22 mouse cellular contexts compared by ENCODE assay signal in genomic region chr6:102231015-102231414, GRCm38 (mm10).
DNase-seq lines count a peak whose midpoint lies in the region; ATAC-seq and TF ChIP-seq lines count a peak whose summit lies in the region.
"Had no signal": no experiment of that assay in that cellular context is flagged by ENCODE, and none has a peak within 500 bp of the region (broad histone marks: within the 10 kb centered on the region; RNA-seq: fewer than 3 reads in every experiment).

No protein-coding gene starts in this region.

- H3K27me3 ChIP-seq in MEL (ENCODE audit: control insufficient read depth in 1 of 2, insufficient read depth in 2 of 2, low read length in 2 of 2) = no peaks in the 10 kb centered on the region
- H3K27me3 ChIP-seq: embryonic facial prominence, embryonic 13.5 days; embryonic facial prominence, embryonic 15.5 days; forebrain, embryonic 12.5 days had no signal

- no peak for TF ChIP-seq POLR2A in MEL (IDR thresholded peaks at IDR 0.05; ENCODE audit: control insufficient read depth in 1 of 2, insufficient read depth in 1 of 2, low read depth in 1 of 2, low read length in 2 of 2, poor library complexity in 1 of 2)

- H3K4me1 ChIP-seq in MEL (ENCODE audit: control insufficient read depth in 1 of 2, insufficient read depth in 2 of 2, low read length in 2 of 2) = no peaks in the 10 kb centered on the region; a peak in 1 of 4 replicates
- H3K4me1 ChIP-seq: embryonic facial prominence, embryonic 13.5 days; embryonic facial prominence, embryonic 15.5 days; forebrain, embryonic 10.5 days; forebrain, embryonic 12.5 days had no signal

- peak in 1 of 2 experiments; percentile 44; a peak in 1 of 4 replicates for TF ChIP-seq EP300 in MEL (IDR thresholded peaks at IDR 0.05; ENCODE audit: low read depth in 1 of 2, low read length in 2 of 2)

- H3K4me3 ChIP-seq in MEL (ENCODE audit: control insufficient read depth in 1 of 2, insufficient read depth in 1 of 2, low read depth in 2 of 2, low read length in 2 of 2) = peak overlapping the region in 1 of 2 experiments; percentile 20; a peak in 1 of 4 replicates
- H3K4me3 ChIP-seq: embryonic facial prominence, embryonic 13.5 days; embryonic facial prominence, embryonic 15.5 days; erythroblast, embryonic 14.5 days; forebrain, embryonic 10.5 days; forebrain, embryonic 12.5 days had no signal

- H3K79me2 ChIP-seq in MEL (ENCODE audit: control insufficient read depth, insufficient read depth, low read length, poor library complexity) = no peaks in the 10 kb centered on the region

- no peak for TF ChIP-seq RAD21 in MEL (IDR thresholded peaks at IDR 0.05; ENCODE audit: low read depth, low read length)

- H3K36me3 ChIP-seq in MEL (ENCODE audit: control insufficient read depth in 1 of 2, insufficient read depth in 2 of 2, low read length in 2 of 2) = no peaks in the 10 kb centered on the region; a peak in 1 of 4 replicates
- H3K36me3 ChIP-seq: embryonic facial prominence, embryonic 13.5 days; embryonic facial prominence, embryonic 15.5 days; forebrain, embryonic 10.5 days; forebrain, embryonic 12.5 days had no signal

- H3K9me3 ChIP-seq in MEL (replicated peaks; ENCODE audit: insufficient read depth, low read length) = no peaks in the 10 kb centered on the region
- H3K9me3 ChIP-seq: embryonic facial prominence, embryonic 13.5 days; embryonic facial prominence, embryonic 15.5 days; forebrain, embryonic 10.5 days; forebrain, embryonic 12.5 days had no signal

- TF ChIP-seq CTCF in MEL (IDR thresholded peaks at IDR 0.05 in 2 of 3, conservative IDR thresholded peaks at IDR 0.05 in 1 of 3; ENCODE audit: control insufficient read depth in 1 of 3, insufficient read depth in 1 of 3, low read depth in 2 of 3, low read length in 3 of 3, poor library complexity in 1 of 3, severe bottlenecking in 1 of 3) = no peak

- H3K27ac ChIP-seq in MEL (ENCODE audit: control insufficient read depth, low read depth, low read length) = no peak overlapping the region
- H3K27ac ChIP-seq: embryonic facial prominence, embryonic 13.5 days; embryonic facial prominence, embryonic 15.5 days; forebrain, embryonic 10.5 days; forebrain, embryonic 12.5 days had no signal

- peak; percentile 81 for ATAC-seq in common myeloid progenitor, adult 5-6 weeks (replicated peaks; ENCODE audit: low read depth, poor library complexity, severe bottlenecking)
- 0 out of 2 replicates have a peak, but pooled peaks have one; percentile 60 for ATAC-seq in megakaryocyte progenitor cell, adult 5-6 weeks (replicated peaks; ENCODE audit: poor library complexity)
- ATAC-seq in CD4-positive, CD25-positive, alpha-beta regulatory T cell, adult 4 months = no peak
- ATAC-seq: forebrain, embryonic 14.5 days; forebrain, embryonic 16.5 days had no signal

- H3K9ac ChIP-seq in MEL (ENCODE audit: control insufficient read depth, low read depth, low read length, poor library complexity, severe bottlenecking) = no peak overlapping the region
- H3K9ac ChIP-seq: embryonic facial prominence, embryonic 13.5 days; embryonic facial prominence, embryonic 15.5 days; forebrain, embryonic 12.5 days had no signal

- DNase-seq in MEL (ENCODE audit: low read depth, low spot score) = peak; percentile 59
- no peak for DNase-seq in layer of hippocampus, postnatal 10 days (ENCODE audit: low spot score in 2 of 2)
- DNase-seq: adrenal gland, adult 2 months; adrenal gland, postnatal 10 days; adrenal gland, postnatal 25 days; B cell, adult 2 months; cerebellum, adult 11 months; cerebellum, adult 18-20 months; cerebellum, adult 8-10 months; cerebellum, adult 9-11 months; cerebellum, postnatal 14 days; embryo, embryonic 11 days had no signal

TF ChIP-seq in MEL, 35 proteins besides CTCF, POLR2A, EP300 and RAD21:
- TF ChIP-seq TCF12 (IDR thresholded peaks at IDR 0.05; ENCODE audit: low read depth, low read length) (no peak), MEF2A (IDR thresholded peaks at IDR 0.05; ENCODE audit: extremely low read depth, insufficient replicate concordance, low read depth, low read length, poor library complexity, severe bottlenecking) (no peak), ELF1 (IDR thresholded peaks at IDR 0.05; ENCODE audit: low read depth, low read length) (peak; percentile 47; the same call in 1 of the 2 replicates), ZKSCAN1 (IDR thresholded peaks at IDR 0.05; ENCODE audit: low read depth, low read length) (peak; percentile 83)
TF ChIP-seq in MEL: peak in this region for 2.
